Mouse (Mus musculus) cerebellum, adult 18-20 months (tissue): Measurements from ENCODE around the gene Med16.
A peak's percentile ranks its signal among the peaks of the same experiment; 100 is the strongest.

ENCODE experiments used
- DNase-seq, 2 experiments: peaks; one replicate each; pipeline ENCODE4 v3.0.0; 2021

Gene Med16

GRCm38 (mm10) chr10:79932736-79933135 is 24.0 kb upstream of the Med16 start:
- peak; percentile 64 to 67 for DNase-seq

DNA sequence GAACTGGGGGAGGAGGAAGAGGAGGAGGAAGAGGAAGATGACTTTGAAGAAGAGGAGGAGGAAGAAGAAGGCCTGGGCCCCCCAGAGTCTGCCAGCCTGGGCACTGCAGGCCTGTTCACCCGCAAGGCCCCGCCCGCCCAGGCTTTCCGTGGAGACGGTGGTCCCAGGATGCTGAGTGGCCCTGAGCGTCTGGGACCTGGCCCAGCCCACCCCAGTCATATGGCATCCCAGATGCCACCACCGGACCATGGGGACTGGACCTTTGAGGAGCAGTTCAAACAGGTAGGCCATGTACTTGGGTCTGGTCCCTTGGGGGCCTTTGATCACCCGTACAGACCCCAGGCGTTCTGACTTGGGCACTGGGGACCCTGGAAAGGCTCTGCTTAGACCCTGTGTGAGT is 23.1 kb upstream of the Med16 start:
- peak in 1 of 2 experiments; percentile 4 for DNase-seq

- DNase-seq = peak in 1 of 2 experiments; percentile 4
Observed at GRCm38 (mm10) chr10:79930826-79931186, 22.1 kb upstream of the Med16 start.

GRCm38 (mm10) chr10:79929967-79930825 is 21.5 kb upstream of the Med16 start:
- no peak for DNase-seq

- DNase-seq = no peak
Observed at GRCm38 (mm10) chr10:79928907-79929701, 20.4 kb upstream of the Med16 start.

GRCm38 (mm10) chr10:79928030-79928694 is 19.4 kb upstream of the Med16 start:
- DNase-seq = peak in 1 of 2 experiments; percentile 40

GRCm38 (mm10) chr10:79927324-79928029 is 18.8 kb upstream of the Med16 start:
- DNase-seq = peak; percentile 52 to 63

- peak; percentile 90 to 93 for DNase-seq
Observed at GRCm38 (mm10) chr10:79926491-79927323, 18.0 kb upstream of the Med16 start, which contains the start of gene Arid3a. Gene Arid3a (plus strand): TSS chr10:79927043.

GRCm38 (mm10) chr10:79925785-79926490 is 17.2 kb upstream of the Med16 start:
- DNase-seq = no peak

DNA sequence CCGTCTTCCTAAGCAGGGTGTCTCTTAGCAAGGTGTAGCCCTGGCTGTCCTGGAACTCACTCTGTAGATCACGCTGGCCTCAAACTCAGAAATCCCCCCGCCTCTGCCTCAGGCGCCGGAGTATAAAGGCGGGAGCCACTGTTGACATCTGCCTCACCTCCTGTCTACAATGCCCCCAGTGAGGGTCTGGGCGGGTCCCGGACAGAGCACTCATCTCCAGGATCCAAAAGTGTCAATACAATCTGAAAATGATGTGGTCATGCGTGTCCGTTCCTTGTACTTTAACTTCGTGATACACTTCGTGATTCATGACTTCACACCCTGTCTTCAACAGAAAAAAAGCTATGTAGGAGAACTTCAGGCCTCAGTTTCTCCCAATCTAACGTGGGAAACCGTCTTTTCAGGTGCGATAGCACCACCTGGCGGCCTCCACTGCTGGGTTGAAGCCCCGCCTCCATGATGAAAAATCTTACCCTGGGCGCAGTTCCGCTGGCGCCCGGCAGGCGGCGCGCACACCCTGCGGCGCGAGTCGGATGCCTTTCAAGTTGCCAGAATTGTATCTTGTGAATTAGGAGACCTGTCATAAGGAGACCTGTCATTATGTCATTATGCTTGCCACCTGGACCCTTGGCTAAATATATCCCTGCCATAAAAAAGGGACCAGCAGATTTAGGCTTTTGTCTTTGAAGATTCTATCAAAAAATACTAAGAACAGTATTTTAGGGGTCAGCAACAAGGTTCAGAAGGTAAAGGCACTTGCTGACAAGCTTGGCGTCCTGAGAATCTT is 16.5 kb upstream of the Med16 start:
- peak; percentile 88 to 99 for DNase-seq

DNA sequence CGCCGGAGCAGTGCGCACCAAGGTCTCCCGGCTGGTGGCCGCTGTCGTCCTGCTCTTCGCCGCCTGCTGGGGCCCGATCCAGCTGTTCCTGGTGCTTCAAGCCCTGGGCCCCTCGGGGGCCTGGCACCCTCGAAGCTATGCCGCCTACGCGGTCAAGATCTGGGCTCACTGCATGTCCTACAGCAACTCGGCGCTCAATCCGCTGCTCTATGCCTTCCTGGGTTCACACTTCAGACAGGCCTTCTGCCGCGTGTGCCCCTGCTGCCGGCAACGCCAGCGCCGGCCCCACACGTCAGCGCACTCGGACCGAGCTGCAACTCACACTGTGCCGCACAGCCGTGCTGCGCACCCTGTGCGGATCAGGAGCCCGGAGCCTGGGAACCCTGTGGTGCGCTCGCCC is 12.8 kb upstream of the Med16 start:
- DNase-seq = peak in 1 of 2 experiments; percentile 56

- peak in 1 of 2 experiments; percentile 50 for DNase-seq
Observed at GRCm38 (mm10) chr10:79920958-79921535, 12.3 kb upstream of the Med16 start, which contains the start of gene R3hdm4. Gene R3hdm4 (minus strand): TSS chr10:79921208.

GRCm38 (mm10) chr10:79920056-79920890 is 11.6 kb upstream of the Med16 start:
- DNase-seq = no peak

- no peak for DNase-seq
Observed at GRCm38 (mm10) chr10:79919251-79919849, 10.6 kb upstream of the Med16 start.

DNA sequence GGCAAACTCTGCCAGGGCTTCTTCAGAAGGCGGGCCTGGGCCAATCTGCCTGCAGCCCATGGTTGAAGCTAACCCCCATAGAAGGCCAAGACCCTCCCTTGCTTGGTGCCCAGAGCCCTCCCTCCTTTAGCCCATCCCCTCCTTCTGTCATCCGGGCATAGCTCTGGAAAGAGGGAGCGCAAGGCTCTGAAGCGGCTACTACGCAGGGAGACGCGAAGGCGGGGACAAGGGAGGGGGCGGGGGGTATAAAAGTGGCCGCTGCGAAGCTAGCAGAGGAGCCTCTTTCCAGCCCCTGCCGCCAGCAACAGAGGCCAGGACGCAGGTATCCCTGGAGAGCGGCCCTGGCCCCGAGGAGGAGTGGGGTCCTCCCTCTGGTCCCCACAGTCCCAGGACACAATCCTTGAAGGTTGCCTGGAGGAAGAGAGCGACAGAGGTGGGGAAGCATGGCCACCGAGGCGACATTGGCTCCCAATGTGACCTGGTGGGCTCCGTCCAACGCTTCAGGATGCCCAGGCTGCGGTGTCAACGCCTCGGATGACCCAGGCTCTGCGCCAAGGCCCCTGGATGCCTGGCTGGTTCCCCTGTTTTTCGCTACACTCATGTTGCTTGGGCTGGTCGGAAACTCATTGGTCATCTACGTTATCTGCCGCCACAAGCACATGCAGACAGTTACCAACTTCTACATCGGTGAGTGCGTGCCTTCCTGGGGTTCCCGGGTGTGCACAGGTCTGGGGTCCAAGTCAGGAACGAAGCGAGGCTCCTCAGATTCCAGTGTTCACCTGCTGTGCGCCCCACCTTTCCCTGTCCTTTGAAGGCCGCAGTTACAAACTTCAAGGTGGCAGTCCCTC is 9.7 kb upstream of the Med16 start:
- DNase-seq = peak; percentile 54 to 56

- DNase-seq = no peak
Observed at GRCm38 (mm10) chr10:79917532-79918100, 8.9 kb upstream of the Med16 start.
